Comparison of ENCODE assay signal across 10 mouse cellular contexts in the genomic region with DNA sequence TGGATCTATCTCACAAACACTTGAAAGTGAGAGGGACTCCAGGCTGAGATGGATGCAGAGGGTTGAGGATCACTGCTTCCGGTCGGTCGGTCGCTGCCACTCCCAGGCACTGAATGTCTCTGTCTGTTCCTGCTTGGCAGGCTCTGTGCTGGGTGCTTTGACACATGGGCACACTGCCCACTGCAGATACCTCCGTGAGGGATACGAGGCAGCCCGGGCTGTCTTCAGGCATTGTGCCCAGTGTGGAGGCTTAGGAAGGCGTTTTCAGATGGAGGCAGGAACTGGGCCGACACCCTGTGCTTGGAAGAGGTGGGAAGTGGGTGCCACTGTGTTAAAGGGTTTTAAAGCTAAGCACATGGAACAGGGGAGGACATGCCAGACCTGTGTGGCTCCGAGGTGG. TPM values are rescaled to one million over a fixed set of nuclear protein-coding genes. Genes with fewer than 3 reads are reported as not detected.
DNase-seq lines count a peak whose midpoint lies in the region; ATAC-seq lines count a peak whose summit lies in the region.
"Had no signal": no experiment of that assay in that cellular context is flagged by ENCODE, and none has a peak within 500 bp of the region (broad histone marks: within the 10 kb centered on the region; RNA-seq: fewer than 3 reads in every experiment).

No protein-coding gene starts in this region.

- H3K36me3 ChIP-seq in midbrain, embryonic 10.5 days: no peaks in the 10 kb centered on the region
- H3K36me3 ChIP-seq in midbrain, embryonic 11.5 days (ENCODE audit: control insufficient read depth, insufficient read depth, low read length): no peaks in the 10 kb centered on the region
- no peaks in the 10 kb centered on the region for H3K36me3 ChIP-seq in heart, embryonic 15.5 days

- no peak overlapping the region for H3K4me3 ChIP-seq in midbrain, embryonic 10.5 days
- H3K4me3 ChIP-seq in midbrain, embryonic 11.5 days (ENCODE audit: low read depth, low read length): no peak overlapping the region
- H3K4me3 ChIP-seq in heart, embryonic 15.5 days: no peak overlapping the region
- H3K4me3 ChIP-seq: erythroblast, embryonic 14.5 days had no signal

- peaks cover 56% of the 10 kb centered on the region for H3K4me1 ChIP-seq in midbrain, embryonic 10.5 days
- peaks cover 6% of the 10 kb centered on the region for H3K4me1 ChIP-seq in midbrain, embryonic 11.5 days (ENCODE audit: control insufficient read depth, insufficient read depth, low read length)
- peaks cover 10% of the 10 kb centered on the region for H3K4me1 ChIP-seq in heart, embryonic 15.5 days (replicated peaks)

- intact Hi-C loops in left cerebral cortex, postnatal 10 days (cut with DNase I): loop anchor here (5.0 kb wide), 1 partner anchor 143 kb away; no protein-coding TSS in a partner anchor

- WGBS in midbrain, embryonic 10.5 days: 80% methylated on average over 10 of the region's 10 CpGs
- 82% methylated on average over 10 of the region's 10 CpGs for WGBS in midbrain, embryonic 11.5 days
- 48% methylated on average over 10 of the region's 10 CpGs for WGBS in heart, embryonic 15.5 days

- DNase-seq in midbrain, embryonic 10.5 days (ENCODE audit: low spot score): no peak
- no peak for DNase-seq in midbrain, embryonic 11.5 days (ENCODE audit: low spot score, missing footprints)
- DNase-seq in cerebellum, adult 9-11 months: peak; percentile 67
- DNase-seq in left cerebral cortex, postnatal 10 days (ENCODE audit: extremely low spot score in 1 of 2, low spot score in 2 of 2): peak; percentile 44 to 74
- peak; percentile 48 for DNase-seq in right cerebral cortex, postnatal 25 days
- no peak for DNase-seq in retina, embryonic 14.5 days (ENCODE audit: low spot score)

- no peaks in the 10 kb centered on the region for H3K9me3 ChIP-seq in midbrain, embryonic 10.5 days (replicated peaks)
- H3K9me3 ChIP-seq in midbrain, embryonic 11.5 days (ENCODE audit: control insufficient read depth, low read length): no peaks in the 10 kb centered on the region
- no peaks in the 10 kb centered on the region for H3K9me3 ChIP-seq in heart, embryonic 15.5 days (replicated peaks)

- no peak overlapping the region for H3K4me2 ChIP-seq in midbrain, embryonic 11.5 days
- no peak overlapping the region for H3K4me2 ChIP-seq in heart, embryonic 15.5 days

- H3K27me3 ChIP-seq in midbrain, embryonic 10.5 days (ENCODE audit: low read depth, poor library complexity, severe bottlenecking): peaks cover 11% of the 10 kb centered on the region; the same call in 1 of the 2 replicates
- no peaks in the 10 kb centered on the region for H3K27me3 ChIP-seq in midbrain, embryonic 11.5 days (ENCODE audit: control insufficient read depth, insufficient read depth, low read length)
- H3K27me3 ChIP-seq in heart, embryonic 15.5 days: 0 out of 2 replicates have a peak, but pooled peaks cover 7% of the 10 kb centered on the region

- no peak overlapping the region for H3K9ac ChIP-seq in midbrain, embryonic 11.5 days (ENCODE audit: low read length)
- H3K9ac ChIP-seq in heart, embryonic 15.5 days: no peak overlapping the region

- no peak for ATAC-seq in midbrain, embryonic 11.5 days (ENCODE audit: low FRiP score)
- peak; percentile 72; the same call in 1 of the 2 replicates for ATAC-seq in heart, embryonic 15.5 days (replicated peaks; ENCODE audit: insufficient number of reproducible peaks, insufficient read depth, low FRiP score, low read depth)
- no peak for ATAC-seq in CD4-positive, CD25-positive, alpha-beta regulatory T cell, adult 4 months

- peak overlapping the region; percentile 50 for H3K27ac ChIP-seq in midbrain, embryonic 10.5 days (replicated peaks)
- no peak overlapping the region for H3K27ac ChIP-seq in midbrain, embryonic 11.5 days (ENCODE audit: low read depth, low read length)
- H3K27ac ChIP-seq in heart, embryonic 15.5 days: no peak overlapping the region

RNA-seq across cellular contexts. Expression of a gene that starts 50.7 kb away (rescaled TPM):
- 0.06 TPM in 1 of 2 replicates, not detected in the other for polyA plus RNA-seq in midbrain, embryonic 10.5 days (2016; fragmentation: Nextera tagmentation; extraction: Ambion mirVana)
- polyA plus RNA-seq in midbrain, embryonic 11.5 days (2014; fragmentation: Nextera tagmentation; extraction: Ambion mirVana): 0.25 TPM in 1 of 2 replicates, not detected in the other
- polyA plus RNA-seq in heart, embryonic 15.5 days (2015; fragmentation: Nextera tagmentation; extraction: Ambion mirVana): not detected in 2 replicates
- under 1 TPM in 1 of 2 experiments, not detected in 1; 0.24 TPM for total RNA-seq in left cerebral cortex, postnatal 10 days (2021)
- not detected for polyA plus RNA-seq in CD4-positive, CD25-positive, alpha-beta regulatory T cell, adult 4 months (2017; shearing (Covaris generic))
- total RNA-seq: liver, adult 2 months had no signal
- polyA plus RNA-seq: erythroblast, embryonic 14.5 days; liver, adult 2 months had no signal

Comparison
In these comparisons a context has a peak if more than half of its experiments do, and no peak if none do; other contexts are left out.
1. DNase-seq: peak in cerebellum, adult 9-11 months (single experiment), left cerebral cortex, postnatal 10 days (2 of 2) and right cerebral cortex, postnatal 25 days (single experiment); none in midbrain, embryonic 10.5 days (single experiment), midbrain, embryonic 11.5 days (single experiment) and retina, embryonic 14.5 days (single experiment).